Mouse (Mus musculus) intestine, embryonic 16.5 days (tissue): ENCODE data around the gene Tbxa2r. TPM values are rescaled to one million over a fixed set of nuclear protein-coding genes. Genes with fewer than 3 reads are reported as not detected.
A peak's percentile ranks its signal among the peaks of the same experiment; 100 is the strongest.

Source experiments
- ATAC-seq: fragments of 200-750 bp; cut with Nextera tagmentation; 2 replicates; pipeline ENCODE4 v1.8.0; 2017; ENCODE audit warnings: moderate TSS enrichment, moderate library complexity
- H3K27ac ChIP-seq: fragments of 300-500 bp; sonication (generic); 2 replicates; pipeline ENCODE4 v1.5.1; 2014; ENCODE audit warnings: mild to moderate bottlenecking, low read length
- H3K27me3 ChIP-seq: fragments of 300-500 bp; sonication (generic); replicated peaks from 2 replicates; pipeline ENCODE4 v1.6.1; 2014; ENCODE audit warnings: low read length, control low read depth, mixed read lengths; ENCODE audit not compliant: control insufficient read depth, insufficient read depth
- H3K36me3 ChIP-seq: fragments of 300-500 bp; sonication (generic); 2 replicates; pipeline ENCODE4 v1.6.1; 2014; ENCODE audit warnings: low read length, control low read depth; ENCODE audit not compliant: control insufficient read depth, insufficient read depth
- H3K4me1 ChIP-seq: fragments of 300-500 bp; sonication (generic); 2 replicates; pipeline ENCODE4 v1.6.1; 2014; ENCODE audit warnings: low read length, control low read depth, mixed read lengths; ENCODE audit not compliant: control insufficient read depth, insufficient read depth
- H3K4me2 ChIP-seq: fragments of 300-500 bp; sonication (generic); 2 replicates; pipeline ENCODE4 v1.6.1; 2014; ENCODE audit warnings: low read depth, low read length, control low read depth
- H3K4me3 ChIP-seq: fragments of 300-500 bp; sonication (generic); 2 replicates; pipeline ENCODE4 v1.5.1; 2014; ENCODE audit warnings: mild to moderate bottlenecking, low read length
- H3K9ac ChIP-seq: fragments of 300-500 bp; sonication (generic); 2 replicates; pipeline ENCODE4 v1.6.1; 2014; ENCODE audit warnings: low read depth, low read length
- H3K9me3 ChIP-seq: fragments of 300-500 bp; sonication (generic); 2 replicates; pipeline ENCODE4 v1.6.1; 2016; ENCODE audit warnings: low read length, control low read depth; ENCODE audit not compliant: control insufficient read depth
- WGBS: fragments of 180-500 bp; shearing (Covaris S2); extraction: QIAGEN DNeasy Blood & Tissue Kit; methylation state at CpG from one replicate; pipeline ENCODE4 v1.1.7; 2014; 5-methylcytosine and 5-hydroxymethylcytosine counted together
- polyA plus RNA-seq: library from polyadenylated mRNA; unstranded; fragments of >200 nt; fragmentation: Nextera tagmentation; extraction: Ambion mirVana; gene quantifications from 2 replicates; pipeline ENCODE4 v1.2.1, GENCODE M21; 2015

Tbxa2r gene
- polyA plus RNA-seq, 1 experiment from 2014 or later: 21.2 TPM

- Histone ChIP-seq H3K4me3 (no peak overlapping the region), H3K4me1 (peaks cover 47% of the 10 kb centered on the region), H3K9me3 (no peaks in the 10 kb centered on the region), H3K27me3 (no peaks in the 10 kb centered on the region), H3K36me3 (peaks cover 23% of the 10 kb centered on the region), H3K4me2 (no peak overlapping the region), H3K27ac (no peak overlapping the region), H3K9ac (no peak overlapping the region)
- peak; percentile 21; the same call in 1 of the 2 replicates for ATAC-seq
- 21% methylated on average over 9 of the region's 9 CpGs for whole genome bisulfite sequencing
Measured at GRCm38 (mm10) chr10:81304597-81305238, 23.8 kb upstream of the Tbxa2r start.

GRCm38 (mm10) chr10:81305663-81306062 is 22.9 kb upstream of the Tbxa2r start:
- H3K9me3 ChIP-seq: no peaks in the 10 kb centered on the region
- 94% methylated on average over 14 of the region's 14 CpGs for WGBS
- no peaks in the 10 kb centered on the region for H3K27me3 ChIP-seq
- no peak overlapping the region for H3K4me3 ChIP-seq
- H3K4me2 ChIP-seq: no peak overlapping the region
- H3K36me3 ChIP-seq: peaks cover 23% of the 10 kb centered on the region
- no peak overlapping the region for H3K27ac ChIP-seq
- peaks cover 37% of the 10 kb centered on the region for H3K4me1 ChIP-seq
- ATAC-seq: no peak
- no peak overlapping the region for H3K9ac ChIP-seq

- WGBS: 91% methylated on average over 12 of the region's 12 CpGs
- Histone ChIP-seq H3K4me3 (no peak overlapping the region), H3K4me2 (no peak overlapping the region), H3K36me3 (peaks cover 27% of the 10 kb centered on the region), H3K4me1 (peaks cover 33% of the 10 kb centered on the region), H3K27me3 (no peaks in the 10 kb centered on the region), H3K27ac (no peak overlapping the region), H3K9me3 (no peaks in the 10 kb centered on the region), H3K9ac (no peak overlapping the region)
- ATAC-seq: no peak
Measured at GRCm38 (mm10) chr10:81306173-81306668, 22.3 kb upstream of the Tbxa2r start.

- no peaks in the 10 kb centered on the region for H3K9me3 ChIP-seq
- H3K4me3 ChIP-seq: no peak overlapping the region
- no peak overlapping the region for H3K27ac ChIP-seq
- H3K36me3 ChIP-seq: peaks cover 30% of the 10 kb centered on the region
- H3K4me1 ChIP-seq: peaks cover 28% of the 10 kb centered on the region
- 92% methylated on average over 21 of the region's 21 CpGs for WGBS
- H3K9ac ChIP-seq: no peak overlapping the region
- no peak overlapping the region for H3K4me2 ChIP-seq
- no peaks in the 10 kb centered on the region for H3K27me3 ChIP-seq
- ATAC-seq: no peak
Measured at GRCm38 (mm10) chr10:81306837-81307682, 21.5 kb upstream of the Tbxa2r start.

DNA sequence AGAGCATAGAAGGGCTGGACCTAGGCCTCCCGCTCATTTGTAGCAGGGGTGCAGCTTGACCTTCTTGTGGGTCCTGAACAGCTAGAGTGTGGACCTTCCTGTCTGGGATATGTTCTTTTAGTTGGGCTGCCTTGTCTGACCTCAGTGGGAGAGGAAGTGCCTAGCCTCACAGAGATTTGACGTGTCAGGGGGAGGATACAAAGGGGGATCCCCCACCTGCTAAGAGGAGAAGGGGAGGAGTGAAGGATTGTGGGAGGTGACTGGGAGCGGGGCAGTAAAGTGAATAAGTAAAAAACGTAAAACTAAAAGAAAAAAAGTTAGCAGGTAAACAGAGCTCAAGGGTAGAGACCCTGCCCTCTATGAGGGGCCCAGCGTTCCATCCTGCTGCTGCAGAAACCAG is 19.0 kb upstream of the Tbxa2r start:
- ATAC-seq: no peak
- WGBS: 91% methylated on average over 5 of the region's 5 CpGs
- Histone ChIP-seq H3K27me3 (no peaks in the 10 kb centered on the region), H3K27ac (no peak overlapping the region), H3K9me3 (no peaks in the 10 kb centered on the region), H3K4me3 (no peak overlapping the region), H3K4me1 (peaks cover 5% of the 10 kb centered on the region; the same call in 1 of the 2 replicates), H3K4me2 (no peak overlapping the region), H3K9ac (no peak overlapping the region), H3K36me3 (peaks cover 39% of the 10 kb centered on the region)

GRCm38 (mm10) chr10:81313581-81313980 is 14.9 kb upstream of the Tbxa2r start:
- H3K36me3 ChIP-seq: peaks cover 24% of the 10 kb centered on the region
- H3K4me1 ChIP-seq: peaks cover 24% of the 10 kb centered on the region
- no peaks in the 10 kb centered on the region for H3K9me3 ChIP-seq
- WGBS: 89% methylated on average over 13 of the region's 13 CpGs
- no peak overlapping the region for H3K4me3 ChIP-seq
- H3K27me3 ChIP-seq: no peaks in the 10 kb centered on the region
- no peak overlapping the region for H3K9ac ChIP-seq
- ATAC-seq: no peak
- H3K4me2 ChIP-seq: no peak overlapping the region
- no peak overlapping the region for H3K27ac ChIP-seq

- Histone ChIP-seq H3K4me3 (no peak overlapping the region), H3K4me1 (peaks cover 30% of the 10 kb centered on the region), H3K27me3 (no peaks in the 10 kb centered on the region), H3K9me3 (no peaks in the 10 kb centered on the region), H3K4me2 (no peak overlapping the region), H3K27ac (no peak overlapping the region), H3K9ac (no peak overlapping the region), H3K36me3 (peaks cover 21% of the 10 kb centered on the region)
- 78% methylated on average over 7 of the region's 7 CpGs for WGBS
- no peak for ATAC-seq
Measured at GRCm38 (mm10) chr10:81314201-81314600, 14.3 kb upstream of the Tbxa2r start.

GRCm38 (mm10) chr10:81315587-81315986 is 12.9 kb upstream of the Tbxa2r start:
- no peak overlapping the region for H3K4me2 ChIP-seq
- no peak overlapping the region for H3K4me3 ChIP-seq
- no peak overlapping the region for H3K9ac ChIP-seq
- H3K4me1 ChIP-seq: peaks cover 35% of the 10 kb centered on the region
- WGBS: 91% methylated on average over 16 of the region's 16 CpGs
- H3K27ac ChIP-seq: no peak overlapping the region
- no peaks in the 10 kb centered on the region for H3K9me3 ChIP-seq
- ATAC-seq: no peak
- peaks cover 21% of the 10 kb centered on the region for H3K36me3 ChIP-seq
- no peaks in the 10 kb centered on the region for H3K27me3 ChIP-seq

DNA sequence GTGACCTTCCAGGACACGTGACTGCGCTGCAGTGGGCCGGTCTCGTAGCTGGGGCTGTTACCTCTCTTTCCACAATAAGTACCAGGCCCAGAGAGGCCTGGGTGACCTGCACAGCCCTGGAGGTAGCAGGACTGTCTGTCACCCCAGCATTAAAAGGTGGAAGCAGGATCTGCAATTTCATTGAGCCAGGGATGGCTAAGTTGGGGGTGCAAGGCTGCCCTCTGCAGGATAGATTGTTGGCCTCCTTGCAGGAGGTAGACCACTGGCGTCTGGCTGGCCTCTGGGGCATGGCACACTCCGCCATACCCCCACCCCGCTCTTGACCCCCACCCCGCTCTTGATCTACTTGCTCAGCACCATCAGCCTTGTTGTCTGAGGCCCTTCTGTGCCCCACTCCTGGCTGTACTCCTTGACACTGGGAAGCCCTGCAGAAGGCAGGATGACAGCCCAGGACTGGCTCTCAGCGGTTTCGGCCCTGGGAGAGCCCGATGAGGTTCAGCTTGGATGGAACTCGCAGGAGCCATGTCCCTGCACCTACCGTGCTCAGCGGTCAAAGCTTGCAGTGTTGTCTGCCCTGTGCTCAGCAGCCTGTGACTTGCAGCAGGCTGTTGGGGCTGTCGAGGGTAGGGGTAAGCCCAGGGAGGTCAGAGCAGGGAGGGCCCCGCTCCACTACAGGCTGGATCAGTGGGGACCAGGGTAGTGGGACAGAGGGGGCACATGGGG is 12.0 kb upstream of the Tbxa2r start:
- Histone ChIP-seq H3K9me3 (no peaks in the 10 kb centered on the region), H3K27ac (peak overlapping the region; percentile 23), H3K36me3 (peaks cover 17% of the 10 kb centered on the region), H3K27me3 (no peaks in the 10 kb centered on the region), H3K4me3 (peak overlapping the region; percentile 43), H3K4me2 (peak overlapping the region; percentile 67), H3K4me1 (peaks cover 35% of the 10 kb centered on the region), H3K9ac (peak overlapping the region; percentile 70)
- WGBS: 52% methylated on average over 16 of the region's 16 CpGs
- no peak for ATAC-seq
